Mouse (Mus musculus): Measurements from ENCODE around the gene Phyh. TPM values are rescaled to one million over a fixed set of nuclear protein-coding genes. Genes with fewer than 3 reads are reported as not detected.

The Phyh gene
- polyA plus RNA-seq, 1 experiment from 2014 or later: 51.2 TPM

- ATAC-seq (ENCODE audit: insufficient number of reproducible peaks, insufficient read depth, low FRiP score, low TSS enrichment, low read depth): no peak
- H3K27ac ChIP-seq: no peak overlapping the region
- H3K9ac ChIP-seq (replicated peaks): no peak overlapping the region
- no peaks in the 10 kb centered on the region for H3K9me3 ChIP-seq
- H3K4me3 ChIP-seq (replicated peaks): no peak overlapping the region
- no peaks in the 10 kb centered on the region for H3K4me1 ChIP-seq (replicated peaks)
- no peaks in the 10 kb centered on the region for H3K27me3 ChIP-seq
- peaks cover 94% of the 10 kb centered on the region for H3K36me3 ChIP-seq
- 84% methylated on average over 2 of the region's 2 CpGs for WGBS
- no peak overlapping the region for H3K4me2 ChIP-seq
Observed at GRCm38 (mm10) chr2:4895598-4895997, 23.2 kb upstream of the Phyh start.

DNA sequence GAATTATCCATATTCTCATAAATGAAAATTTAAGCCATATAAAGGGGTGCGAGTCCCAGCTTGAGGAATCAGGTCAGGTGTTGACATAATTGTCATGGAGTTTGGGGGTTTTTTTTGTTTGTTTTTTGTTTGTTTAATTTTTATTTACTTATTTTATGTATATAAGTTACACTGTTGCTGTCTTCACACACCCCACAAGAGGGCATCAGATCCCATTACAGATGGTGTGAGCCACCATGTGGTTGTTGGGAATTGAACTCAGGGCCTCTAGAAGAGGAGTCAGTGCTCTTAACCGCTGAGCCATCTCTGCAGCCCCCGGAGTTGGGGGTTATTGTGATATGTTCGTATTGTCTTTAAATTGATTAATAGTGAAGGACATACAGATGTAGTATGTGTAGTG is 21.8 kb upstream of the Phyh start:
- H3K9ac ChIP-seq (replicated peaks): no peak overlapping the region
- H3K9me3 ChIP-seq: no peaks in the 10 kb centered on the region
- H3K27me3 ChIP-seq: no peaks in the 10 kb centered on the region
- no peak overlapping the region for H3K4me2 ChIP-seq
- no peak overlapping the region for H3K4me3 ChIP-seq (replicated peaks)
- no peak for ATAC-seq (ENCODE audit: insufficient number of reproducible peaks, insufficient read depth, low FRiP score, low TSS enrichment, low read depth)
- no peaks in the 10 kb centered on the region for H3K4me1 ChIP-seq (replicated peaks)
- peaks cover 95% of the 10 kb centered on the region for H3K36me3 ChIP-seq
- H3K27ac ChIP-seq: no peak overlapping the region
- 90% methylated on average over 4 of the region's 4 CpGs for WGBS

GRCm38 (mm10) chr2:4900624-4901023 is 18.2 kb upstream of the Phyh start:
- Histone ChIP-seq H3K27ac (no peak overlapping the region), H3K9me3 (no peaks in the 10 kb centered on the region), H3K4me2 (no peak overlapping the region), H3K9ac (replicated peaks) (no peak overlapping the region), H3K4me1 (replicated peaks) (no peaks in the 10 kb centered on the region), H3K4me3 (replicated peaks) (no peak overlapping the region), H3K27me3 (no peaks in the 10 kb centered on the region), H3K36me3 (peaks cover 81% of the 10 kb centered on the region)
- 93% methylated on average over 6 of the region's 6 CpGs for WGBS
- no peak for ATAC-seq (ENCODE audit: insufficient number of reproducible peaks, insufficient read depth, low FRiP score, low TSS enrichment, low read depth)

GRCm38 (mm10) chr2:4902346-4902745 is 16.5 kb upstream of the Phyh start:
- H3K9ac ChIP-seq (replicated peaks): no peak overlapping the region
- H3K4me2 ChIP-seq: no peak overlapping the region
- no peaks in the 10 kb centered on the region for H3K9me3 ChIP-seq
- H3K27ac ChIP-seq: no peak overlapping the region
- H3K27me3 ChIP-seq: no peaks in the 10 kb centered on the region
- H3K4me1 ChIP-seq (replicated peaks): no peaks in the 10 kb centered on the region
- H3K36me3 ChIP-seq: peaks cover 81% of the 10 kb centered on the region
- WGBS: 93% methylated on average over 5 of the region's 5 CpGs
- no peak overlapping the region for H3K4me3 ChIP-seq (replicated peaks)
- ATAC-seq (ENCODE audit: insufficient number of reproducible peaks, insufficient read depth, low FRiP score, low TSS enrichment, low read depth): no peak

- H3K9ac ChIP-seq (replicated peaks): no peak overlapping the region
- no peaks in the 10 kb centered on the region for H3K27me3 ChIP-seq
- ATAC-seq (ENCODE audit: insufficient number of reproducible peaks, insufficient read depth, low FRiP score, low TSS enrichment, low read depth): no peak
- H3K4me2 ChIP-seq: no peak overlapping the region
- WGBS: 94% methylated on average over 6 of the region's 6 CpGs
- no peaks in the 10 kb centered on the region for H3K4me1 ChIP-seq (replicated peaks)
- H3K9me3 ChIP-seq: peaks cover 1% of the 10 kb centered on the region; the same call in 1 of the 2 replicates
- no peak overlapping the region for H3K27ac ChIP-seq
- H3K36me3 ChIP-seq: peaks cover 54% of the 10 kb centered on the region
- H3K4me3 ChIP-seq (replicated peaks): no peak overlapping the region
Observed at GRCm38 (mm10) chr2:4907120-4907519, 11.7 kb upstream of the Phyh start.

GRCm38 (mm10) chr2:4907916-4908315 is 10.9 kb upstream of the Phyh start:
- Histone ChIP-seq H3K4me2 (no peak overlapping the region), H3K27me3 (no peaks in the 10 kb centered on the region), H3K9ac (replicated peaks) (no peak overlapping the region), H3K4me1 (replicated peaks) (no peaks in the 10 kb centered on the region), H3K4me3 (replicated peaks) (no peak overlapping the region), H3K36me3 (peaks cover 48% of the 10 kb centered on the region), H3K9me3 (peaks cover 8% of the 10 kb centered on the region; the same call in 1 of the 2 replicates), H3K27ac (no peak overlapping the region)
- no peak for ATAC-seq (ENCODE audit: insufficient number of reproducible peaks, insufficient read depth, low FRiP score, low TSS enrichment, low read depth)
- WGBS: 82% methylated on average over 7 of the region's 7 CpGs

GRCm38 (mm10) chr2:4908771-4909315 is 10.0 kb upstream of the Phyh start:
- Histone ChIP-seq H3K4me1 (replicated peaks) (no peaks in the 10 kb centered on the region), H3K4me2 (no peak overlapping the region), H3K9me3 (peaks cover 8% of the 10 kb centered on the region; the same call in 1 of the 2 replicates), H3K9ac (replicated peaks) (no peak overlapping the region), H3K27me3 (no peaks in the 10 kb centered on the region), H3K27ac (no peak overlapping the region), H3K4me3 (replicated peaks) (no peak overlapping the region), H3K36me3 (peaks cover 47% of the 10 kb centered on the region)
- 91% methylated on average over 3 of the region's 3 CpGs for WGBS
- ATAC-seq (ENCODE audit: insufficient number of reproducible peaks, insufficient read depth, low FRiP score, low TSS enrichment, low read depth): no peak

DNA sequence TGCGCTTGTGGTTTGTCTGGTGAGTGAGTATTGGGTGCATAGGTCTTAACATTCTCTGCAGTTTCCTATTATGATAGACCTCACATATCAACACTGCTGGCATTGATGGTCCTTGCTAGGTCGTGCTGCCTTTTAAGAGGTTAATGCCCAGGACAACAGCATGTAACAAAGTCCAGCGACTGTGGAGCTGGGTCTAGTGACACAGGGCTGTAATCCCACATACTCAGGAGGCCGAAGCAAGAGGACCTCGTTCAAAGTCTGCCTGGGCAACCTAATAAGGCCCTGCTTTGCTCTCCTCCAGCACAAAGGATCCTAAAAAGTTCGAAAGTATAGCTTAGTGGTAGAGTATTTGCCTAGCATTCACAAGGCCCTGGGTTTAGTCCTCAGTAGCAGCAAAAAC is 8.9 kb upstream of the Phyh start:
- 71% methylated on average over 6 of the region's 6 CpGs for WGBS
- Histone ChIP-seq H3K9ac (replicated peaks) (no peak overlapping the region), H3K27ac (no peak overlapping the region), H3K4me2 (no peak overlapping the region), H3K36me3 (peaks cover 43% of the 10 kb centered on the region), H3K4me1 (replicated peaks) (no peaks in the 10 kb centered on the region), H3K27me3 (no peaks in the 10 kb centered on the region), H3K9me3 (peaks cover 8% of the 10 kb centered on the region; the same call in 1 of the 2 replicates), H3K4me3 (replicated peaks) (no peak overlapping the region)
- ATAC-seq (ENCODE audit: insufficient number of reproducible peaks, insufficient read depth, low FRiP score, low TSS enrichment, low read depth): no peak

- H3K4me2 ChIP-seq: no peak overlapping the region
- 51% methylated on average over 4 of the region's 4 CpGs for WGBS
- H3K9me3 ChIP-seq: peaks cover 8% of the 10 kb centered on the region; the same call in 1 of the 2 replicates
- no peak overlapping the region for H3K9ac ChIP-seq (replicated peaks)
- no peak overlapping the region for H3K4me3 ChIP-seq (replicated peaks)
- H3K27me3 ChIP-seq: no peaks in the 10 kb centered on the region
- no peaks in the 10 kb centered on the region for H3K4me1 ChIP-seq (replicated peaks)
- ATAC-seq (ENCODE audit: insufficient number of reproducible peaks, insufficient read depth, low FRiP score, low TSS enrichment, low read depth): no peak
- peaks cover 37% of the 10 kb centered on the region for H3K36me3 ChIP-seq
- no peak overlapping the region for H3K27ac ChIP-seq
Observed at GRCm38 (mm10) chr2:4910521-4910920, 8.3 kb upstream of the Phyh start.

DNA sequence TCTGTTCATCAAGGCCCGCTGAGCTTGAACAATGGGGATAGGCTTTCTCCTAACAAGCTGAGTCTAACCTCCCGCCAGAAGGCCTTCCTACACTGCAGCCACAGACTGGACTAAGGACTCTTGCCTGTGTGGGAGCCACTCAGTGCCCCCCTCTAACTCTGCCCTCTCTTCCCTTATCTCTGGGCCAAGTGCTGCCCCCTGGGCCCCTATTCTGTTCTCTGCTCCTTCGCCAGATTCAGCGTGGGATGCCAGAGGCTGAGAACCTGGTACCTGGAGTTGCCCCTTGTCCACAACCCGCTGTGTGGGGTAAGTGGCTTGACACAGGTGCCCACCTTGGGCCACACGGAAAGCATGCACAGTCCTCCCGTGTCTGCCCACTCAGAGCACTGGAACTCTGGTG is 4.9 kb upstream of the Phyh start:
- 88% methylated on average over 7 of the region's 7 CpGs for WGBS
- Histone ChIP-seq H3K4me1 (replicated peaks) (peaks cover 9% of the 10 kb centered on the region), H3K27ac (no peak overlapping the region), H3K4me3 (replicated peaks) (no peak overlapping the region), H3K4me2 (no peak overlapping the region), H3K9me3 (peaks cover 8% of the 10 kb centered on the region; the same call in 1 of the 2 replicates), H3K27me3 (no peaks in the 10 kb centered on the region), H3K9ac (replicated peaks) (no peak overlapping the region), H3K36me3 (peaks cover 7% of the 10 kb centered on the region)
- no peak for ATAC-seq (ENCODE audit: insufficient number of reproducible peaks, insufficient read depth, low FRiP score, low TSS enrichment, low read depth)

DNA sequence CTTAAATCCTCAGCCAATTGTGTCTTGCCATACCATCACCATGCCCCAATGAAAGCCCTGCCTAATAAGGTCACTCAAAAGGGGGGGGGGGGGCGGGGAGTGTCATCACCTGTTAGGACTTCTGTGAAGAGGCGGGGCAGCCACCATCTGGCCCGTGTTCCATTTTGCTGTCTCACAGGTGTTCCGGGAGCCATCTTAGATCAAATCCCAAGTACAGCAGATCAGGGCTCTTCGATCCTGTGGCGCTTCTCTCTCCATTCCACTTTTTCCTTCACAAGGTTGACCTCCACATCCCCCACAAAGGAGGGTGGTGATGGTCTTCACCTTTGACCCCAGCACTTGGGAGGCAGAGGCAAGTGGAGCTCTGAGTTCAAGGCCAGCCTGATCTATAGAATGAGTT is 2.8 kb upstream of the Phyh start:
- Histone ChIP-seq H3K9me3 (peaks cover 8% of the 10 kb centered on the region; the same call in 1 of the 2 replicates), H3K36me3 (no peaks in the 10 kb centered on the region), H3K4me1 (replicated peaks) (peaks cover 12% of the 10 kb centered on the region), H3K4me2 (no peak overlapping the region), H3K27ac (no peak overlapping the region), H3K27me3 (no peaks in the 10 kb centered on the region), H3K9ac (replicated peaks) (no peak overlapping the region), H3K4me3 (replicated peaks) (no peak overlapping the region)
- no peak for ATAC-seq (ENCODE audit: insufficient number of reproducible peaks, insufficient read depth, low FRiP score, low TSS enrichment, low read depth)
- WGBS: 69% methylated on average over 6 of the region's 6 CpGs

All from limb, embryonic 12.5 days (tissue).